Mouse (Mus musculus) embryonic fibroblast, embryonic 13.5 days (primary cell): ENCODE measurements around the gene Nenf.

ENCODE experiments used
- CTCF ChIP-seq: IDR thresholded peaks from 2 replicates; pipeline ENCODE4 v1.5.1; 2011; ENCODE audit warnings: mild to moderate bottlenecking, control low read depth, low read length, moderate library complexity, borderline replicate concordance; ENCODE audit not compliant: insufficient read depth
- POLR2A ChIP-seq: IDR thresholded peaks from 2 replicates; pipeline ENCODE4 v1.6.1; 2011; ENCODE audit warnings: low read depth, mild to moderate bottlenecking, control low read depth, low read length, moderate library complexity

DNA sequence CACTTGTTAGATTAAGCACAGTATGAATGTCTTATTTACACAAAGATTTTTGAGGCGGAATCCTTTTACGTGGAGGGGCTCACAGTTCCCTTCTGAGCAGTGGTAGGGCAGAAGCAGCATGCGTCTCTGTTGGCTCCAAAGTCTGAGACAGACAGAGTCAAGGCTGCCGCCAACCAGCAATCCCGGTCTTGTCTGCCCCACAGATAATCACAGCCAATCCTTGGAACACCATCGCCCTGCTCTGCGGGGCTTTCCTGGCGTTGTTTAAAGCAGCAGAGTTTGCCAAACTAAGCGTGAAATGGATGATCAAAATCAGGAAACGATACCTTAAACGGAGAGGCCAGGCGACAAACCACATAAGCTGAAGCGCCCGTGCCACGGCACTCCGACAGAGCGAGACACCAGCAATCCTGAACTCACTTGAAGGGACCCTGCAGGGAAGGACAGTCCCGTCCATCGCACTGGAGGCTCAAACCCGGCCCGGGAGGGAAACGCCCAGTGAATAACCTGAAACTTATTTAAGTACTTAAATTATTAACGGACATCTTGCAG lies 31.6 kb upstream of the Nenf start:
- TF ChIP-seq CTCF (no peak), POLR2A (no peak)
